Mouse (Mus musculus) megakaryocyte, embryonic 14.5 days (primary cell): ENCODE measurements around the gene Scn3b.

Source experiments
- FLI1 ChIP-seq: IDR thresholded peaks from 2 replicates; pipeline ENCODE4 v1.6.1; 2012; ENCODE audit warnings: low read length, inconsistent platforms, mixed read lengths
- GATA1 ChIP-seq: IDR thresholded peaks from 3 replicates; pipeline ENCODE4 v1.6.1; 2012; ENCODE audit warnings: mixed read lengths, low read length, inconsistent platforms, borderline replicate concordance

- no peak for TF ChIP-seq GATA1
- no peak for TF ChIP-seq FLI1
Observed at GRCm38 (mm10) chr9:40231019-40231418, 38.0 kb upstream of the Scn3b start.
